In the genomic region with DNA sequence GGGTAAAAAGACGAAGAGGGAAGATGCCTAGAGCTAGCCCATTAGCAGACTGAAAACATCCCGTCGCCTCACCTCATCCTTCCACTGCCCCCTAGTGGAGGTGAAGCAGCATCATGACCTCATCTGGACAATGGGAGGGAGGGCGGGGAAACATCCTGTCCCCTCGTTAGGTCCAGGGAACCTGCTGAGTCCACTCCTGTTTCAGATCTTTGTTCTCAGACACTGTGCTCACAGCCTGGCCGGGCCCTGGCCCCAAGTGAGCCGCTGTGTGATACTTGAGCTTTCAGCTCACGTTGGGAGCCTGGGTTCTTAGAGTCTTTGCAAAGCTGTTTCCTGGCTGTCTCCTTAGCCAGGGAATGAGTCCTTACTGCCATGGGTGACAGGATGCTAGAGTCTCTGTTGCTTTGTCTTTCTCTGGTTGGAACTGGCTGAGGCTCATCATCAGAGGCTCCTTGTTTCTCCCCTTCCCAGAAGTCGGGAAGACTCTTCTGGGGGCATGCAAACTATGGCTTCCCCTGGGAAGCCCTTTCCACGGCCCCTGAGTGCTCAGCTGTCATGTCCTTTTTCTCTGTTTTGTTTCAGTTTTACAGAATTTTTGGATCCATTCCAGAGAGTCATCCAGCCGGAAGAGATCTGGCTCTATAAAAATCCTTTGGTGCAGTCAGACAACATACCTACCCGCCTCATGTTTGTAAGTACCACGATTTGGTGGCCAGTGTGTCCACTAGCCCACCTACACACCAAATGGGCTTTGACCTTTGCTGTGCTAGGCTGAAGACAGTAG, we compare ENCODE assay signal across 9 mouse cellular contexts. TPM values are rescaled to one million over a fixed set of nuclear protein-coding genes. Genes with fewer than 3 reads are reported as not detected.
DNase-seq lines count a peak whose midpoint lies in the region; ATAC-seq and TF ChIP-seq lines count a peak whose summit lies in the region.
"Had no signal": no experiment of that assay in that cellular context is flagged by ENCODE, and none has a peak within 500 bp of the region (broad histone marks: within the 10 kb centered on the region; RNA-seq: fewer than 3 reads in every experiment).

No protein-coding gene starts in this region.

- H3K27me3 ChIP-seq in hindbrain, postnatal 0 days (ENCODE audit: insufficient read depth, low read length) = no peaks in the 10 kb centered on the region
- H3K27me3 ChIP-seq in neural tube, embryonic 13.5 days = no peaks in the 10 kb centered on the region
- H3K27me3 ChIP-seq in thymus, adult 2 months (ENCODE audit: control insufficient read depth, insufficient read depth, low read length) = no peaks in the 10 kb centered on the region

- peak overlapping the region; percentile 22; the same call in 1 of the 2 replicates for H3K27ac ChIP-seq in hindbrain, postnatal 0 days
- no peak overlapping the region for H3K27ac ChIP-seq in neural tube, embryonic 13.5 days (replicated peaks)
- H3K27ac ChIP-seq in thymus, adult 2 months (ENCODE audit: control insufficient read depth, insufficient read depth, low read length) = no peak overlapping the region

- peak; percentile 21 to 23 for DNase-seq in heart, adult 18-20 months
- DNase-seq in heart, adult 8-10 months (ENCODE audit: low spot score) = no peak
- peak; percentile 77 for DNase-seq in Muller cell, postnatal 12 days (ENCODE audit: inconsistent ontology term)
- DNase-seq in embryo, embryonic 9.5 days (ENCODE audit: extremely low spot score) = peak; percentile 53
- DNase-seq in hindbrain, postnatal 0 days (ENCODE audit: low spot score) = peak; percentile 53
- DNase-seq in thymus, adult 2 months = no peak

- WGBS in hindbrain, postnatal 0 days = 18% methylated on average over 13 of the region's 13 CpGs
- WGBS in neural tube, embryonic 13.5 days = 25% methylated on average over 13 of the region's 13 CpGs
- 42% methylated on average over 13 of the region's 13 CpGs for WGBS in thymus, adult 2 months

- ATAC-seq in hindbrain, postnatal 0 days = peak; percentile 87
- ATAC-seq in neural tube, embryonic 13.5 days (ENCODE audit: low read depth) = peak; percentile 32; the same call in 1 of the 2 replicates
- ATAC-seq in erythroblast, adult 5-6 weeks (replicated peaks; ENCODE audit: low FRiP score, poor library complexity, severe bottlenecking) = no peak

- no peak overlapping the region for H3K4me3 ChIP-seq in hindbrain, postnatal 0 days (ENCODE audit: low read length)
- no peak overlapping the region for H3K4me3 ChIP-seq in neural tube, embryonic 13.5 days
- no peak overlapping the region for H3K4me3 ChIP-seq in thymus, adult 2 months (ENCODE audit: control insufficient read depth, insufficient read depth, low read length)

- H3K4me1 ChIP-seq in hindbrain, postnatal 0 days (ENCODE audit: insufficient read depth, low read length) = no peaks in the 10 kb centered on the region
- H3K4me1 ChIP-seq in neural tube, embryonic 13.5 days (replicated peaks) = peaks cover 8% of the 10 kb centered on the region
- H3K4me1 ChIP-seq in thymus, adult 2 months (replicated peaks; ENCODE audit: control insufficient read depth, insufficient read depth, low read length) = no peaks in the 10 kb centered on the region

- no peak overlapping the region for H3K9ac ChIP-seq in hindbrain, postnatal 0 days (replicated peaks; ENCODE audit: low read length)
- no peak overlapping the region for H3K9ac ChIP-seq in neural tube, embryonic 13.5 days

- H3K4me2 ChIP-seq in hindbrain, postnatal 0 days (ENCODE audit: low read depth, low read length) = no peak overlapping the region
- H3K4me2 ChIP-seq in neural tube, embryonic 13.5 days = no peak overlapping the region

- no peaks in the 10 kb centered on the region for H3K9me3 ChIP-seq in hindbrain, postnatal 0 days (ENCODE audit: low read length)
- H3K9me3 ChIP-seq in neural tube, embryonic 13.5 days = no peaks in the 10 kb centered on the region

- no peak for TF ChIP-seq POLR2A in thymus, adult 2 months (IDR thresholded peaks at IDR 0.05; ENCODE audit: control insufficient read depth, extremely low read depth, insufficient read depth, low read length, poor library complexity)

- no peaks in the 10 kb centered on the region for H3K36me3 ChIP-seq in hindbrain, postnatal 0 days (ENCODE audit: insufficient read depth, low read length)
- H3K36me3 ChIP-seq in neural tube, embryonic 13.5 days = no peaks in the 10 kb centered on the region
- H3K36me3 ChIP-seq in thymus, adult 2 months (ENCODE audit: control insufficient read depth, insufficient read depth, low read length) = no peaks in the 10 kb centered on the region

- peak; percentile 69 for TF ChIP-seq CTCF in hindbrain, postnatal 0 days (IDR thresholded peaks at IDR 0.05; ENCODE audit: low read depth)
- TF ChIP-seq CTCF in thymus, adult 2 months (IDR thresholded peaks at IDR 0.05; ENCODE audit: borderline replicate concordance, control insufficient read depth, extremely low read depth, insufficient read depth, low read length, poor library complexity) = no peak

RNA-seq across cellular contexts. Expression of gene Plpp4, which starts 50.4 kb away (rescaled TPM):
- not detected for total RNA-seq in heart, adult 18-20 months (2021)
- total RNA-seq in heart, adult 8-10 months (2022) = not detected
- 22.6 and 22.7 TPM in 2 replicates for total RNA-seq in hindbrain, postnatal 0 days (2014; rRNA removed)
- polyA plus RNA-seq in hindbrain, postnatal 0 days (2015; fragmentation: Nextera tagmentation; extraction: Ambion mirVana) = 14.4 and 16.0 TPM in 2 replicates
- 2.6 and 3.0 TPM in 2 replicates for polyA plus RNA-seq in neural tube, embryonic 13.5 days (2015; fragmentation: Nextera tagmentation; extraction: Ambion mirVana)
- 0.26 TPM in 1 of 2 replicates, not detected in the other for polyA plus RNA-seq in thymus, adult 2 months (2012; rRNA removed)
- not detected in 2 replicates for total RNA-seq in erythroblast, adult 5-6 weeks (2015; ENCODE audit: low replicate concordance)
- not detected in 2 replicates for total RNA-seq in erythroblast, adult 5-6 weeks (2017; ENCODE audit: low replicate concordance)
- polyA plus RNA-seq: spleen, adult 2 months had no signal

Comparison
In these comparisons a context has a peak if more than half of its experiments do, and no peak if none do; other contexts are left out.
1. DNase-seq: peak in heart, adult 18-20 months (2 of 2), Muller cell, postnatal 12 days (single experiment), embryo, embryonic 9.5 days (single experiment) and hindbrain, postnatal 0 days (single experiment); none in heart, adult 8-10 months (single experiment) and thymus, adult 2 months (single experiment).
2. RNA of gene Plpp4, which starts 50.4 kb away (total RNA-seq): 22.6 to 22.7 TPM in hindbrain, postnatal 0 days; not detected in heart, adult 18-20 months, not detected in heart, adult 8-10 months and not detected in erythroblast, adult 5-6 weeks; every median in the first group is over 10 times any median in the second.